Mouse (Mus musculus) lung, postnatal 14 days (tissue): ENCODE results near the gene Ptbp3.

ENCODE experiments used
- DNase-seq: peaks from one replicate; pipeline ENCODE4 v3.0.0; 2021

Gene Ptbp3

DNA sequence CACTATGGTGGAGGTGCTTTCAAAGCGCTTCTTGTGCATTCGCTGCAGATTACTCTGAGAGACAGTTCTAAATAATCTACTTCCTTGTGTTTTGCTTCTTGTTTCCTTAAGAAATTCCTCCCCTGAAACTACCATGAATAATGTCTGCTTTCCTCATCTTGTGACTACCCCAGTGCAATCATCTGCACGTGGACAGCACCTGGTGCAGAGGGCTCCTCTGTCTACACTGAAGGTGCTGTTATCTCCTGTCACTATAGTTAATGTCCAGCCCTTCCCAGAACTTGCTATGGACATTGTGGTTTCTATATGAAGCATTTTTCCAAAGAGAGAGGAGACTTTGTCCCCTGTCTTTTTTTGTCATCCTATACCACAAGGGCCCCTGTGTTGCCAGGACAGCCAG is 4.4 kb upstream of the Ptbp3 start:
- DNase-seq: no peak

GRCm38 (mm10) chr4:59552835-59553234 is 3.7 kb upstream of the Ptbp3 start:
- DNase-seq: no peak

- no peak for DNase-seq
Measured at GRCm38 (mm10) chr4:59551901-59552300, 2.7 kb upstream of the Ptbp3 start.

DNA sequence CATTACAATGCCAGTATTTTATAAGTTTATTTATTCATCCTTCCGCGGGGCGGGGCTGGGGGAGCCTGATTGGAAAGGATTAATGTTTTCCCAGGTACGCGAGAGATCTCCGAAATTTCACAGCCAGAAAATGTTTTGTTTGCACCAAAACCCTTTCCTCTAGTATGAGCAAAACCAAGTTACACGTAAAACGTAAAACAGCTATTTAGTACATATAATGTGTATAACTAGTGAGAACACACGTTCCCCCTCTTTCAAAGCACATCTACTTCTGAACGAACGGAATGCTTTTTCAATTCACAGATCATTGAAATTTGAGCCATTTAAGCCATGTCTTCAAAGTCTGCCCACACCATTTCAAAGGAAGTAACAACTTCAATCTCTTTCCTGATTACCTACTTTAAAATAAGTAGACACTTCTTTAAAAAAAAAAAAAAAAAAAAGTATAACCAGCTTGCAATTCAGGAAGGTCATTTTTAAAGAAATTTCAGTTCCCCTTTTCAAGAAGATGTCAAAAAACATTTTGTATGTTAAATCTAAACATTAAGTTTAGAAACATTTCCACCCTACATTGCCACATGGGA is 905 bp upstream of the Ptbp3 start:
- no peak for DNase-seq

DNA sequence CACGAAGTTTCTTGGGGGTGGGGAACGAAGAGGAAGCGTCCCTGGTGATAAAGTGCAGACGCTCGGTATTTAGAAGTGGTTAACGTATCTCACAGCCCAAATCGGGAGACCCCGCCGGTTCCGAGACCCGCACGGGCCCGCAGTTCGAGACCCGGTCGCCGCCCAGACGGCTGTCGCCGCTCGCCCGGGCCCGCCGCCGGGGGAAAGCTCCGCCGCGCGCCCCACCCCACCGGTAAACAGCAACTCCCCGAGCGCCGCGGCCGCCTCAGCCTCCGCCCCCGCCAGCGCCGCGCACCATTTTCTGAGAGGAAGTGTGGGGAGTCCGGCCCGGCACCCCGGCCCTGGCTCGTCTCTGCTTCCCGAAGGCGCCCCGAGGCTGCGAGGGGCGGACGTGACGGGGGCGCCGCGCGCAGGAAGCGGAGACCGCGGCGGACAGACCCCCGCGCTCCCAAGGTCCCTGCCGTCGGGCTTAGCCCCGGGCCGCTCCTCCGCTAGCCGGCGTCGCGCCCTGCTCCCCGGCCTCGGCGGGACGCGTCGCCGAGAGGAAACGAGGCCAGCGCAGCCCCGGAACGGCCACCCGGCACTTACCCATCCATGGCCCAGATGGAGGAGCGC is 497 bp downstream of the Ptbp3 start:
- peak; percentile 82 for DNase-seq

DNA sequence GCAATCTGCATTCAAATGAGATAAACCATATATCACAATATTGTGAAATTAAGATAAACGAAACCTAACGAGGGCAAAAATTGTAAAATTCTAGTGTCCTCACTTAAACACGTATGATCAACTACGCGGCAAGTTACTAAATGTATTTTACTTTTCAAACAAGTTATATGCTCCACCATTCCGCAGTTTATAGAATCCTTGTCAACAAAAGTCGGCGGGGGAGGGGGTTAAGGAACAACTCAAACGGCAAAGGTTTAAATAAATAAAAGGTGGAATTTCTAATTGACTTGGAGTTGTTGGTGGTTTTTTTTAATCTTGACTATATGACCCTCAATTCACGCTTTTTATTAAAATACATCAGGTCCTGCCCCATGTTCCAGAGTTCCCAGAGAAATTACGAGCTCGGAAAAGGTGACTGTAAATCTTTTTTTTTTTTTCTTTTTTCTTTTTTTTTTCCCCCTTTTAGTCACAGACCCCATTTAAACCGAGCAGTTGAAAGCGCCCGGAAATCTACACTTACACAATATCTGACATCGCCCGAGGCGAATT is 1.1 kb downstream of the Ptbp3 start:
- no peak for DNase-seq

DNA sequence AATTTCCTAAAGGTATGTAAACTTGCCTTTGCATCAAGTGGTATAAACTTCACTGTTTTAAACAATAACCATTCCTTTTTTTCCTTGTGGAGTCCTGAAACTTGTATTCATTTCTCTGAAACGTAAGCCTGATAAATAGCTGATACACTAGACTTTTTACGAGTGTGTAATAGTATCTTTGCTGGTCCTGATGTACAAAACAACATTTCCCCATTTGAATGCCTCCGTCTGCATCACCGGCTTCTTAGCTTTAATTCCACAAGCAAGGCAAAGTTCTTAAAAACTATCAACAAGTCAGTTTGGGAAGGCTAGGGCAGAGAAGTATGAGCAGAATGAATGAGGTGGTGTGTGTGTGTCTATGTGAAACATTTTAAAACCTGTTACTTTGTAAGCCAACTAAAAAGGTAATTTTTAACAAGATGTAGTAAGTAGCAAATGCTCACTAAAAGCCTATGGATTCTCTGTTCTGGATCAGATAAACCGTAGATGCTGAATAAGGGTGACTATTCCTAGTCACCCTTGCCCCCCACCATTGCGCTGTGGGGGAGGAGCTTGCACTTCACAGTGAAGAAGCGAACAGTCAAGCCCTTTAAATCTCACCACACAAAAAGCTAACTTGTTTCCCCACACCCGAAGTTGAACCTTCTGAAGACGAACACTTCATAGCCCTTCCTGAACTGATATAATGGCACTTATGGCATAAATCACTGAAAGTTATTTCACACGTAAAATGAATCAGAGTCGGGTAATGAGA is 1.9 kb downstream of the Ptbp3 start:
- no peak for DNase-seq

DNA sequence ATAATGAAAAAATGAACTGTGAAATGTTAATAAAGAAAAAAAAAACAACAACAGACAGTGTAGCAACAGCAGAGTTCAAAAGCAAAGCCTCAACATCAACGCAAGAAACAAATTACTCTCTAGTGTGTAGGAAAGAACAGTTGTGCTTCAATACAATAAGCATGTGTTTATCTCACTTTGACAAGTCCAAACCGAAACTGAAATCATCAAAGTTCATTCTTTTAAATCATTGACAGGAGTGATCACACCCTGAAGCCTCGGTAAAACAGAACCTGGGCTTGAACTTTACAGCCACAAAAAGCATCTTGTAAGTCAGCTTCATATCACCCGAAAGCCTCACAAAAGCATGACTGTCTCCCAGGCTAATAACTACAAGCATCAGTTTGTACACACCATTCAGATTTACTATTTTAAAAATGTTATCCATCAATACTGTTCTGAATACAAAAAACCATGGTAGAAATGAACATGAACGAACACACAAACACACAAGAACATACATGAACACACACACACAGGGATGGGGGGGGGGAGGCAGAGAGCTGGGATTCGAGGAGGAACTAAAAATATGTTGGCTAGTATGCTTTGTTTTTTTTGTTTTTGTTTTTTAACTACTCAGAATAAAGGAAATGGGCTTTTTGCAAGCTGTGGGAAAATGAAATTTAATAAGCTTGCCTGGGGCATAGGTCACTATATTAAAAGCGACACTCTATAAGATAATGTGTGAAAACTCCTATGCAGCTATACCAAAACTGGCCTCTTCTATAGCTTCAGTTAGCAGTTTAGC is 2.7 kb downstream of the Ptbp3 start:
- DNase-seq: no peak

DNA sequence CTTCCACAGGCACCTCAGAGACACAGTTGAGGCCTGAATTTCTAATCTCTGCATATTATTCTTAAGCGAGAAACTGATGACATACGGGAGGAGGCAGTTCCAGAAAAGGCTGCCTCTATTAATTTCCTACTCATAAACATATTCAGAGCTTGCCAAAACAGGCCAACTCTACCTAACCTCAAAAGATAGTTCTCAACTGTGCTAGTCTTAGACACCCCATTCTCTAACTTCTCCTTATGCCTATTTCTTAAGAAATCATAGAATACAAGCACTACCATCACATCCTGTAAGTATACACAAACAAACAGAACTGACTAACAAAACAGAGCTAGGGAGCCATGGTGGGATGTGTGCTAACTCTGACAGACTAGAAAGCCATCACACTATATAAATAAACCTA is 4.5 kb downstream of the Ptbp3 start:
- DNase-seq: no peak

DNA sequence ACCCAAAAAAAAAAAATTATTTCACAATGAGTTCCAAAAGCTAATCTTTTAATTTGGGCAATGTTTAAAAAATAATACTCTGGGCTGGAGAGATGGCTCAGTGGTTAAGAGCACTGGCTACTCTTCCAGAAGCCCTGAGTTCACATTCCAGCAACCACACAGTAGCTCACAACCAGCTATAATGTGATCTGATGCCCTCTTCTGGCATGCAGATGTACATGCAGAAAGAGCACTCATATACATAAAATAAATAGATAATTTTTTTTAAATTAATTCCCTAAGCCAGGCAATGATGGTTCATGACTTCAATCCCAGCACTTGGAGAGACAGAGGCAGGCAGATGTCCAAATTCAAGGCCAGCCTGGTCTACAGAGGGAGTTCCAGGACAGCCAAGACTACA is 6.2 kb downstream of the Ptbp3 start:
- no peak for DNase-seq

- DNase-seq: no peak
Measured at GRCm38 (mm10) chr4:59536281-59536680, 12.9 kb downstream of the Ptbp3 start.

DNA sequence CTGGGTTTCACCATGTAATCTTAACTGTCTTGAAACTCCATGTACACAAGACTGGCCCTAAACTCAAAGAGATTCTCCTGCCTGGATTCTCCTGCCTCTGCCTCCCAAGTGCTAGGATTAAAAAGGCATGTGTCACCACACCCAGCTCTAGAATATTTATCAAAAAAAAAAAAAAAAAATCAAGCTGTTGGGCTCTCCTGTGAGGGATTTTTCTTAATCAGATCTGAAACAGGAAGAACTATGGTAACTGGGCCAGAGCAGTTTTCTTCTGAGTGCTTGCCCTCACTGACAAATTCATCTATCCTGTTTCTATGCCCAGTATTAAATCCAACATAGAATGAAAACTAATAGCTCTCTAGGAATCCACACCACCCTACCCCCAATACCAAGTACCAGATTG is 13.5 kb downstream of the Ptbp3 start:
- no peak for DNase-seq

DNA sequence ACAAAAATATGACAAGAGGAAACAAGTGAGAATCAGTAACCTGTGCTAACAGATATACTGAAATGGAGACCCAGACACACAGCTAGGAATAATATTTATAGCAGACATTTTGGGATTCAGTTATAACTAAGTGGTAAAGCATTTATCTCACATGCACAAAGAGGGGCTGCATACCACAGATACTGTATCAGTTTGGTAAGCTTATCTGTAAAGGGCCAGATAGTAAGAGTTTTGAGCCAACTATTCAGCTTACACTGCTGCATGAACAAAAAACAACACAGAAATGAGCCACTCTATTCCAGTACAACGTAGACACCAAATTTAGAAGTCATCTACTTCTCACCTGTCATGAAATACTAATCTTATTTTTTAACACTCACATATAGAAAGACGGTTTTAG is 15.9 kb downstream of the Ptbp3 start:
- DNase-seq: no peak

- DNase-seq: no peak
Measured at GRCm38 (mm10) chr4:59531172-59531571, 18.0 kb downstream of the Ptbp3 start.

DNA sequence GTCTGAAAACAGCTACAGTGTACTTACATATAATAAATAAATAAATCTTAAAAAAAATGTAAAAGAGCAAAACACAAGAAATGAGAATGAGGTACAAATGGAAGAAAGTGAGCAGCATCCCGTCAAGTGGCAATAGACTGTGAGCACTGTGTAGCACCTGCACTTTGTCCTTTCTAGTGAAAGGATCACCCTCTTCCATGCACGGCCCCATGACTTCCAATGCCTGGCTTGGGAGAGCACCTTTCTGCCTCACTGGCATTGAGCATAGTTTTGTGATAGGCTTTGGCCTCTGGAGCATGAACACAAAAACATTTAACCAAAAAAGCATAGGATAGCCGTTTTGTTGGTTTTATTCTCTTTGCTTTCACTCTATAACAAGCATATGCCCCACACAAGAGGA is 21.7 kb downstream of the Ptbp3 start:
- no peak for DNase-seq

DNA sequence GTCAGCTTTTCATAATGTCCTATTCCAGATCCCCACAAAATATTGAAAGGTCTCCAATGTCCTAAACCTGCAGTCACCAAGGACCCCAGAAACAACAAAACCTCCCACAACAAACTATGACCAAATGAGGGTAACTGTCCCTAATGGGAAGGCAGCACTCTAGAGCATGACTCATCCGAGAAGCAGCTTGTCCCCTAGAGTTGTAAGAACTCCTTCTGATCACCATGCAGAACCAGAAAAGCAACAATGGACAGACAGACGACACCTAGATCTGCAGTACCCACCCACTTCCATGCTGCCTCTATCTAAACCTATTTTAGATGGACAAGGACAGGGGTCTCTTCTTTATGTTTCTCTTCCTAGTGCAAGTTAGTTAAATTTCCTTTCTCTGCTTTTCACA is 22.4 kb downstream of the Ptbp3 start:
- no peak for DNase-seq

GRCm38 (mm10) chr4:59524875-59525274 is 24.3 kb downstream of the Ptbp3 start:
- no peak for DNase-seq

DNA sequence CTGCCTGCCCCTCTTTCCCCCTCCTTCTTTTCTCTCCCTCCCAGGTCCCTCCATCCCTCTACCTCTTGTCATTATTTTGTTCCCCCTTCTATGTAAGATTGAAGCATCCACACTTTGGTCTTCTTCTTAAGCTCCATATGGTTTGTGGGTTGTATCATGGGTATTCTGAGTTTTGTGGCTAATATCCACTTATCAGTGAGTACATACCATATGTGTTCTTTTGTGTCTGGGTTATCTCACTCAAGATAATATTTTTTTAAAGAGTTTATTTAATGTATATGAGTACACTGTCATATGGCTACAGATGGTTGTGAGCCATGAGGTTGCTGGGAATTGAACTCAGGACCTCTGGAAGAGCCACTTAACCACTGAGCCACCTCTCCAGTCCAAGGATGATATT is 38.8 kb downstream of the Ptbp3 start:
- DNase-seq: no peak

DNA sequence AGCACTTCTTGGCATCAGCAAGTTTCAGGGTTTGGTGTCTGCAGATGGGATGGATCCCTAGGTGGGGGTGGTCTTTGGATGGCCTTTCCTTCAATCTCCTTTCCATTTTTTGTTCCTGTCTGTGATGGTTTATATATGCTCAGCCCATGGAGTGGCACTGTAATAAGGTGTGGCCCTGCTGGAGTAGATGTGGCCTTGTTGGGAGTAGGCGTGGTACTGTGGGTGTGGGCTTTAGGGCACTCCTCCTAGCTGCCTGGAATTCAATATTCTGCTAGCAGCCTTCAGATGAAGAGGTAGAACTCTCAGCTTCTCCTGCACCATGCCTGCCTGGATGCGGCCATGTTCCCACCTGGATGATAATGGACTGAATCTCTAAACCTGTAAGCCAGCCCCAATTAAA is 39.6 kb downstream of the Ptbp3 start:
- no peak for DNase-seq

- no peak for DNase-seq
Measured at GRCm38 (mm10) chr4:59507766-59508165, 41.4 kb downstream of the Ptbp3 start.

- DNase-seq: no peak
Measured at GRCm38 (mm10) chr4:59506704-59507103, 42.5 kb downstream of the Ptbp3 start.

DNA sequence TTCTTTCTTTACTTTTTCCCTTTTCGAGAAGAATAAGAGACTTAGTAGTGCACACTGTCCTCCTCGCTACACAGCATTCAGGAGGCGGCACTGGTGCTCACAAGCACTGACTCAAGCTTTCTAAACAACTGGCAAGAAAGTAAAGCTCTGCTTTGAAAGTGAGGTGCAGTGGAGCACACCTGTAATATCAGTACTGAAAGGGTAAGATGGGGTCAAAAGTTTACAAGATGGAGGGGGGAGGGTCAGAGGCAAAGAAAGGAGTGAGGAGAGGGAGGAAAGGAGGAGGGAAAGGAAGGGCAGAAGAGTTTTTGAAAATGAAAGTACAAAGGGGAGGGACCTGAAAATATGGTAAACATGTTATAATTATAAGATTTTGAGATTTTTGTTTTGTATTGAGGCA is 43.7 kb downstream of the Ptbp3 start:
- no peak for DNase-seq

DNA sequence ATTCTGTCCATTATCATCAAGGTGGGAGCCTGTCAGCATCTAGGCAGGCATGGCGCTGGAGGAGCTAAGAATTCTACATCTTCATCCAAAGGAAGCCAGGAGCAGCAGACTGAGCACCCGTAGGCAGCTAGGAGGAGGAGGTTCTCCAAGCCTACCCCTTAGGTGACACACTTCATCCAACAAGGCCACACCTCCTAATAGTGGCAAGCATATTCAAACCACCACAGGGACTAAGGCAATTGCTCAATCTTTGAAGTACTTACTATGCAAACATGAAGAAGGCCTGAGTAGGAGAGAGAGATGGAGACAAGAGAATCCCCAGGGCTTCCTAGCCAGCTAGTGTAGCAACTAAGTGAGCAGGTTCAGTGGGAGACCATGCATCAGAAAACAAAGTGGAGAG is 58.1 kb downstream of the Ptbp3 start:
- DNase-seq: no peak

GRCm38 (mm10) chr4:59471306-59471705 is 77.9 kb downstream of the Ptbp3 start:
- no peak for DNase-seq
